Mouse (Mus musculus): ENCODE measurements at regions not wholly inside any gene's neighbourhood (a gene's known extent, or its start where the extent isn't known, plus 50 kb on each side); places are given as distances from the start of the nearest gene placed in this dataset.

- Histone ChIP-seq H3K4me3 (ENCODE audit: low read length) (no peak overlapping the region), H3K27ac (ENCODE audit: low read depth, low read length) (no peak overlapping the region), H3K36me3 (ENCODE audit: control insufficient read depth, insufficient read depth, low read length) (no peaks in the 10 kb centered on the region), H3K4me2 (replicated peaks; ENCODE audit: low read depth, low read length) (no peak overlapping the region), H3K9ac (ENCODE audit: low read depth, low read length) (no peak overlapping the region), H3K9me3 (ENCODE audit: control insufficient read depth, low read length) (no peaks in the 10 kb centered on the region), H3K27me3 (ENCODE audit: control insufficient read depth, insufficient read depth, low read length) (no peaks in the 10 kb centered on the region), H3K4me1 (ENCODE audit: control insufficient read depth, insufficient read depth, low read length) (no peaks in the 10 kb centered on the region)
- ATAC-seq (ENCODE audit: low FRiP score, low TSS enrichment) = no peak
- 72% methylated on average over 5 of the region's 5 CpGs for WGBS
Observed at GRCm38 (mm10) chr4:29091495-29092211, 278.7 kb downstream of the Epha7 start.

- Histone ChIP-seq H3K9me3 (ENCODE audit: control insufficient read depth, low read length) (no peaks in the 10 kb centered on the region), H3K27me3 (ENCODE audit: control insufficient read depth, insufficient read depth, low read length) (no peaks in the 10 kb centered on the region), H3K9ac (ENCODE audit: low read depth, low read length) (no peak overlapping the region), H3K36me3 (ENCODE audit: control insufficient read depth, insufficient read depth, low read length) (no peaks in the 10 kb centered on the region), H3K27ac (ENCODE audit: low read depth, low read length) (no peak overlapping the region), H3K4me2 (replicated peaks; ENCODE audit: low read depth, low read length) (no peak overlapping the region), H3K4me1 (ENCODE audit: control insufficient read depth, insufficient read depth, low read length) (no peaks in the 10 kb centered on the region), H3K4me3 (ENCODE audit: low read length) (no peak overlapping the region)
- WGBS = 69% methylated on average over 2 of the region's 2 CpGs
- no peak for ATAC-seq (ENCODE audit: low FRiP score, low TSS enrichment)
Observed at GRCm38 (mm10) chr4:29102373-29102772, 289.4 kb downstream of the Epha7 start.

GRCm38 (mm10) chr4:29103414-29103813 lies 290.5 kb downstream of the Epha7 start:
- Histone ChIP-seq H3K4me1 (ENCODE audit: control insufficient read depth, insufficient read depth, low read length) (no peaks in the 10 kb centered on the region), H3K9me3 (ENCODE audit: control insufficient read depth, low read length) (no peaks in the 10 kb centered on the region), H3K27ac (ENCODE audit: low read depth, low read length) (no peak overlapping the region), H3K9ac (ENCODE audit: low read depth, low read length) (no peak overlapping the region), H3K27me3 (ENCODE audit: control insufficient read depth, insufficient read depth, low read length) (no peaks in the 10 kb centered on the region), H3K36me3 (ENCODE audit: control insufficient read depth, insufficient read depth, low read length) (no peaks in the 10 kb centered on the region), H3K4me2 (replicated peaks; ENCODE audit: low read depth, low read length) (no peak overlapping the region), H3K4me3 (ENCODE audit: low read length) (no peak overlapping the region)
- no peak for ATAC-seq (ENCODE audit: low FRiP score, low TSS enrichment)
- 41% methylated on average over 1 of the region's 1 CpGs for WGBS

- Histone ChIP-seq H3K9me3 (ENCODE audit: control insufficient read depth, low read length) (no peaks in the 10 kb centered on the region), H3K9ac (ENCODE audit: low read depth, low read length) (no peak overlapping the region), H3K4me3 (ENCODE audit: low read length) (no peak overlapping the region), H3K4me1 (ENCODE audit: control insufficient read depth, insufficient read depth, low read length) (no peaks in the 10 kb centered on the region), H3K27me3 (ENCODE audit: control insufficient read depth, insufficient read depth, low read length) (no peaks in the 10 kb centered on the region), H3K27ac (ENCODE audit: low read depth, low read length) (no peak overlapping the region), H3K36me3 (ENCODE audit: control insufficient read depth, insufficient read depth, low read length) (no peaks in the 10 kb centered on the region), H3K4me2 (replicated peaks; ENCODE audit: low read depth, low read length) (no peak overlapping the region)
- 87% methylated on average over 2 of the region's 2 CpGs for WGBS
- ATAC-seq (ENCODE audit: low FRiP score, low TSS enrichment) = no peak
Observed at GRCm38 (mm10) chr4:29112552-29112951, 299.6 kb downstream of the Epha7 start.

- Histone ChIP-seq H3K4me2 (replicated peaks; ENCODE audit: low read depth, low read length) (no peak overlapping the region), H3K36me3 (ENCODE audit: control insufficient read depth, insufficient read depth, low read length) (no peaks in the 10 kb centered on the region), H3K4me1 (ENCODE audit: control insufficient read depth, insufficient read depth, low read length) (0 out of 2 replicates have a peak, but pooled peaks cover 4% of the 10 kb centered on the region), H3K27me3 (ENCODE audit: control insufficient read depth, insufficient read depth, low read length) (no peaks in the 10 kb centered on the region), H3K9ac (ENCODE audit: low read depth, low read length) (no peak overlapping the region), H3K9me3 (ENCODE audit: control insufficient read depth, low read length) (no peaks in the 10 kb centered on the region), H3K4me3 (ENCODE audit: low read length) (no peak overlapping the region), H3K27ac (ENCODE audit: low read depth, low read length) (no peak overlapping the region)
- WGBS = 87% methylated on average over 4 of the region's 4 CpGs
- no peak for ATAC-seq (ENCODE audit: low FRiP score, low TSS enrichment)
Observed at GRCm38 (mm10) chr4:29117025-29117424, 304.1 kb downstream of the Epha7 start.

GRCm38 (mm10) chr4:29117926-29118325 lies 305.0 kb downstream of the Epha7 start:
- Histone ChIP-seq H3K27me3 (ENCODE audit: control insufficient read depth, insufficient read depth, low read length) (no peaks in the 10 kb centered on the region), H3K4me3 (ENCODE audit: low read length) (no peak overlapping the region), H3K4me2 (replicated peaks; ENCODE audit: low read depth, low read length) (no peak overlapping the region), H3K9me3 (ENCODE audit: control insufficient read depth, low read length) (no peaks in the 10 kb centered on the region), H3K4me1 (ENCODE audit: control insufficient read depth, insufficient read depth, low read length) (0 out of 2 replicates have a peak, but pooled peaks cover 4% of the 10 kb centered on the region), H3K36me3 (ENCODE audit: control insufficient read depth, insufficient read depth, low read length) (no peaks in the 10 kb centered on the region), H3K27ac (ENCODE audit: low read depth, low read length) (no peak overlapping the region), H3K9ac (ENCODE audit: low read depth, low read length) (no peak overlapping the region)
- WGBS = 59% methylated on average over 9 of the region's 9 CpGs
- no peak for ATAC-seq (ENCODE audit: low FRiP score, low TSS enrichment)

- peak; percentile 91; the same call in 1 of the 2 replicates for ATAC-seq (ENCODE audit: low FRiP score, low TSS enrichment)
- H3K9ac ChIP-seq (ENCODE audit: low read depth, low read length) = no peak overlapping the region
- no peak overlapping the region for H3K4me2 ChIP-seq (replicated peaks; ENCODE audit: low read depth, low read length)
- no peaks in the 10 kb centered on the region for H3K9me3 ChIP-seq (ENCODE audit: control insufficient read depth, low read length)
- 12% methylated on average over 7 of the region's 7 CpGs for WGBS
- no peak overlapping the region for H3K27ac ChIP-seq (ENCODE audit: low read depth, low read length)
- no peak overlapping the region for H3K4me3 ChIP-seq (ENCODE audit: low read length)
- no peaks in the 10 kb centered on the region for H3K27me3 ChIP-seq (ENCODE audit: control insufficient read depth, insufficient read depth, low read length)
- H3K4me1 ChIP-seq (ENCODE audit: control insufficient read depth, insufficient read depth, low read length) = 0 out of 2 replicates have a peak, but pooled peaks cover 4% of the 10 kb centered on the region
- H3K36me3 ChIP-seq (ENCODE audit: control insufficient read depth, insufficient read depth, low read length) = no peaks in the 10 kb centered on the region
Observed at GRCm38 (mm10) chr4:29118679-29119479, 305.9 kb downstream of the Epha7 start.

GRCm38 (mm10) chr4:29119480-29120153 lies 306.7 kb downstream of the Epha7 start:
- 76% methylated on average over 9 of the region's 9 CpGs for WGBS
- H3K4me1 ChIP-seq (ENCODE audit: control insufficient read depth, insufficient read depth, low read length) = 0 out of 2 replicates have a peak, but pooled peaks cover 4% of the 10 kb centered on the region
- no peak overlapping the region for H3K4me3 ChIP-seq (ENCODE audit: low read length)
- no peaks in the 10 kb centered on the region for H3K9me3 ChIP-seq (ENCODE audit: control insufficient read depth, low read length)
- no peaks in the 10 kb centered on the region for H3K36me3 ChIP-seq (ENCODE audit: control insufficient read depth, insufficient read depth, low read length)
- H3K9ac ChIP-seq (ENCODE audit: low read depth, low read length) = no peak overlapping the region
- H3K27ac ChIP-seq (ENCODE audit: low read depth, low read length) = no peak overlapping the region
- no peak for ATAC-seq (ENCODE audit: low FRiP score, low TSS enrichment)
- H3K4me2 ChIP-seq (replicated peaks; ENCODE audit: low read depth, low read length) = no peak overlapping the region
- H3K27me3 ChIP-seq (ENCODE audit: control insufficient read depth, insufficient read depth, low read length) = no peaks in the 10 kb centered on the region
